Mouse (Mus musculus): Measurements from ENCODE around the gene Lrp5.
"Not testable (repeated sequence)": the region's sequence is repeated elsewhere in the genome, so short reads cannot be mapped to it uniquely, and the experiment has no call there.

Gene Lrp5

GRCm38 (mm10) chr19:3612534-3613273, 73.7 kb downstream of the Lrp5 start:
- no peak for DNase-seq (ENCODE audit: low spot score)

- DNase-seq (ENCODE audit: low spot score), result no peak
Observed at GRCm38 (mm10) chr19:3611730-3612129, 74.6 kb downstream of the Lrp5 start.

- peak; percentile 30 for DNase-seq (ENCODE audit: low spot score)
Observed at GRCm38 (mm10) chr19:3610886-3611285, 75.5 kb downstream of the Lrp5 start.

- DNase-seq (ENCODE audit: low spot score), result peak; percentile 32
Observed at GRCm38 (mm10) chr19:3609826-3610225, 76.5 kb downstream of the Lrp5 start.

GRCm38 (mm10) chr19:3594316-3594715, 92.0 kb downstream of the Lrp5 start:
- DNase-seq (ENCODE audit: low spot score), result no peak

GRCm38 (mm10) chr19:3593379-3594055, 92.8 kb downstream of the Lrp5 start:
- DNase-seq (ENCODE audit: low spot score), result no peak

- no peak for DNase-seq (ENCODE audit: low spot score)
Observed at GRCm38 (mm10) chr19:3589968-3590367, 96.4 kb downstream of the Lrp5 start.

GRCm38 (mm10) chr19:3589547-3589946, 96.8 kb downstream of the Lrp5 start:
- DNase-seq (ENCODE audit: low spot score), result no peak

- DNase-seq (ENCODE audit: low spot score), result not testable (repeated sequence)
Observed at GRCm38 (mm10) chr19:3587729-3588128, 98.6 kb downstream of the Lrp5 start.

- peak; percentile 54 for DNase-seq (ENCODE audit: low spot score)
Observed at GRCm38 (mm10) chr19:3586540-3586939, 99.8 kb downstream of the Lrp5 start.

GRCm38 (mm10) chr19:3586026-3586425, 100.3 kb downstream of the Lrp5 start:
- DNase-seq (ENCODE audit: low spot score), result no peak

- DNase-seq (ENCODE audit: low spot score), result peak; percentile 31
Observed at GRCm38 (mm10) chr19:3581326-3581725, 105.0 kb downstream of the Lrp5 start.

- no peak for DNase-seq (ENCODE audit: low spot score)
Observed at GRCm38 (mm10) chr19:3577911-3578290, 108.5 kb downstream of the Lrp5 start.

- no peak for DNase-seq (ENCODE audit: low spot score)
Observed at GRCm38 (mm10) chr19:3577265-3577910, 109.0 kb downstream of the Lrp5 start.

GRCm38 (mm10) chr19:3576451-3577264, 109.7 kb downstream of the Lrp5 start:
- DNase-seq (ENCODE audit: low spot score), result no peak

- DNase-seq (ENCODE audit: low spot score), result peak; percentile 99
Observed at GRCm38 (mm10) chr19:3575632-3576384, 110.6 kb downstream of the Lrp5 start, which contains the start of gene Ppp6r3. Gene Ppp6r3 (minus strand): TSS chr19:3575749.

GRCm38 (mm10) chr19:3575276-3575631, 111.1 kb downstream of the Lrp5 start:
- peak; percentile 77 for DNase-seq (ENCODE audit: low spot score)

GRCm38 (mm10) chr19:3574593-3575094, 111.7 kb downstream of the Lrp5 start:
- DNase-seq (ENCODE audit: low spot score), result no peak

- DNase-seq (ENCODE audit: low spot score), result no peak
Observed at GRCm38 (mm10) chr19:3564309-3564708, 122.1 kb downstream of the Lrp5 start.

GRCm38 (mm10) chr19:3562752-3563151, 123.6 kb downstream of the Lrp5 start:
- no peak for DNase-seq (ENCODE audit: low spot score)

- DNase-seq (ENCODE audit: low spot score), result no peak
Observed at GRCm38 (mm10) chr19:3562298-3562697, 124.1 kb downstream of the Lrp5 start.
